Mouse (Mus musculus) midbrain, embryonic 16.5 days (tissue): Measurements from ENCODE around the gene Slc2a6. TPM values are rescaled to one million over a fixed set of nuclear protein-coding genes. Genes with fewer than 3 reads are reported as not detected.

Experiments used
- ATAC-seq: fragments of 200-750 bp; cut with Nextera tagmentation; 2 replicates; pipeline ENCODE4 v1.8.0; 2017; ENCODE audit warnings: moderate TSS enrichment
- H3K27ac ChIP-seq: fragments of 300-500 bp; sonication (generic); 2 replicates; pipeline ENCODE4 v1.5.1; 2014; ENCODE audit warnings: mild to moderate bottlenecking, low read length, mixed read lengths
- H3K27me3 ChIP-seq: fragments of 300-500 bp; sonication (generic); 2 replicates; pipeline ENCODE4 v1.6.1; 2014; ENCODE audit warnings: low read depth, low read length, mixed read lengths; ENCODE audit not compliant: control insufficient read depth, insufficient read depth
- H3K36me3 ChIP-seq: fragments of 300-500 bp; sonication (generic); 2 replicates; pipeline ENCODE4 v1.6.1; 2014; ENCODE audit warnings: mild to moderate bottlenecking, low read length, moderate library complexity, mixed read lengths; ENCODE audit not compliant: control insufficient read depth, insufficient read depth
- H3K4me1 ChIP-seq: fragments of 300-500 bp; sonication (generic); 2 replicates; pipeline ENCODE4 v1.6.1; 2014; ENCODE audit warnings: mild to moderate bottlenecking, low read length, mixed read lengths; ENCODE audit not compliant: control insufficient read depth, insufficient read depth
- H3K4me2 ChIP-seq: fragments of 300-500 bp; sonication (generic); 2 replicates; pipeline ENCODE4 v1.6.1; 2014; ENCODE audit warnings: mild to moderate bottlenecking, low read length, mixed read lengths
- H3K4me3 ChIP-seq: fragments of 300-500 bp; sonication (generic); 2 replicates; pipeline ENCODE4 v1.5.1; 2014; ENCODE audit warnings: low read depth, mild to moderate bottlenecking, low read length, moderate library complexity, mixed read lengths
- H3K9ac ChIP-seq: fragments of 300-500 bp; sonication (generic); 2 replicates; pipeline ENCODE4 v1.6.1; 2014; ENCODE audit warnings: low read depth, low read length, mixed read lengths
- H3K9me3 ChIP-seq: fragments of 300-500 bp; sonication (generic); replicated peaks from 2 replicates; pipeline ENCODE4 v1.6.1; 2014; ENCODE audit warnings: mild to moderate bottlenecking, low read length, mixed read lengths; ENCODE audit not compliant: control insufficient read depth, poor library complexity, severe bottlenecking
- WGBS: fragments of 180-500 bp; shearing (Covaris S2); extraction: QIAGEN DNeasy Blood & Tissue Kit; methylation state at CpG from one replicate; pipeline ENCODE4 v1.1.7; 2014; 5-methylcytosine and 5-hydroxymethylcytosine counted together
- polyA plus RNA-seq: library from polyadenylated mRNA; unstranded; fragments of >200 nt; fragmentation: Nextera tagmentation; extraction: Ambion mirVana; gene quantifications from 2 replicates; pipeline ENCODE4 v1.2.1, GENCODE M21; 2015

Slc2a6 gene
- polyA plus RNA-seq, 1 experiment from 2014 or later, result 12.8 TPM

GRCm38 (mm10) chr2:27067124-27067523 is 39.3 kb upstream of the Slc2a6 start:
- Histone ChIP-seq H3K4me3 (no peak overlapping the region), H3K27ac (no peak overlapping the region), H3K9ac (no peak overlapping the region), H3K4me1 (no peaks in the 10 kb centered on the region), H3K27me3 (no peaks in the 10 kb centered on the region), H3K36me3 (no peaks in the 10 kb centered on the region), H3K9me3 (no peaks in the 10 kb centered on the region), H3K4me2 (no peak overlapping the region)
- WGBS, result 76% methylated on average over 2 of the region's 2 CpGs
- no peak for ATAC-seq

- H3K4me1 ChIP-seq, result no peaks in the 10 kb centered on the region
- no peak overlapping the region for H3K9ac ChIP-seq
- H3K27ac ChIP-seq, result no peak overlapping the region
- no peak overlapping the region for H3K4me3 ChIP-seq
- no peaks in the 10 kb centered on the region for H3K27me3 ChIP-seq
- H3K36me3 ChIP-seq, result no peaks in the 10 kb centered on the region
- no peaks in the 10 kb centered on the region for H3K9me3 ChIP-seq
- ATAC-seq, result no peak
- no peak overlapping the region for H3K4me2 ChIP-seq
- WGBS, result 92% methylated on average over 9 of the region's 9 CpGs
Observed at GRCm38 (mm10) chr2:27059187-27059586, 31.4 kb upstream of the Slc2a6 start.

GRCm38 (mm10) chr2:27058751-27059150 is 31.0 kb upstream of the Slc2a6 start:
- H3K4me3 ChIP-seq, result no peak overlapping the region
- H3K9me3 ChIP-seq, result no peaks in the 10 kb centered on the region
- no peaks in the 10 kb centered on the region for H3K4me1 ChIP-seq
- no peak overlapping the region for H3K9ac ChIP-seq
- H3K27me3 ChIP-seq, result no peaks in the 10 kb centered on the region
- H3K27ac ChIP-seq, result no peak overlapping the region
- no peaks in the 10 kb centered on the region for H3K36me3 ChIP-seq
- H3K4me2 ChIP-seq, result no peak overlapping the region
- ATAC-seq, result no peak
- WGBS, result 60% methylated on average over 12 of the region's 12 CpGs

GRCm38 (mm10) chr2:27058251-27058650 is 30.5 kb upstream of the Slc2a6 start:
- no peak for ATAC-seq
- H3K27ac ChIP-seq, result no peak overlapping the region

GRCm38 (mm10) chr2:27049408-27049807 is 21.6 kb upstream of the Slc2a6 start:
- Histone ChIP-seq H3K27ac (no peak overlapping the region), H3K9me3 (no peaks in the 10 kb centered on the region), H3K36me3 (no peaks in the 10 kb centered on the region), H3K27me3 (no peaks in the 10 kb centered on the region; the same call in 1 of the 2 replicates), H3K4me1 (no peaks in the 10 kb centered on the region), H3K9ac (no peak overlapping the region), H3K4me3 (no peak overlapping the region), H3K4me2 (no peak overlapping the region)
- WGBS, result 27% methylated on average over 6 of the region's 6 CpGs
- ATAC-seq, result no peak

More at GRCm38 (mm10) chr2:27058251-27058650, 30.5 kb upstream of the Slc2a6 start:
- Histone ChIP-seq H3K36me3 (no peaks in the 10 kb centered on the region), H3K4me2 (no peak overlapping the region), H3K9ac (no peak overlapping the region), H3K27me3 (no peaks in the 10 kb centered on the region), H3K4me1 (no peaks in the 10 kb centered on the region), H3K9me3 (no peaks in the 10 kb centered on the region), H3K4me3 (no peak overlapping the region)
- 72% methylated on average over 4 of the region's 4 CpGs for whole genome bisulfite sequencing

GRCm38 (mm10) chr2:27045979-27046770 is 18.4 kb upstream of the Slc2a6 start:
- Histone ChIP-seq H3K9ac (no peak overlapping the region), H3K4me1 (no peaks in the 10 kb centered on the region), H3K4me2 (no peak overlapping the region), H3K27me3 (no peaks in the 10 kb centered on the region; the same call in 1 of the 2 replicates), H3K9me3 (no peaks in the 10 kb centered on the region), H3K27ac (no peak overlapping the region), H3K4me3 (no peak overlapping the region), H3K36me3 (no peaks in the 10 kb centered on the region)
- 66% methylated on average over 8 of the region's 8 CpGs for WGBS
- ATAC-seq, result no peak

GRCm38 (mm10) chr2:27044641-27045040 is 16.8 kb upstream of the Slc2a6 start:
- Histone ChIP-seq H3K4me1 (no peaks in the 10 kb centered on the region), H3K36me3 (no peaks in the 10 kb centered on the region), H3K9me3 (no peaks in the 10 kb centered on the region), H3K4me2 (no peak overlapping the region), H3K9ac (no peak overlapping the region), H3K27ac (no peak overlapping the region), H3K4me3 (no peak overlapping the region), H3K27me3 (no peaks in the 10 kb centered on the region; the same call in 1 of the 2 replicates)
- 83% methylated on average over 3 of the region's 3 CpGs for WGBS
- no peak for ATAC-seq

- H3K9me3 ChIP-seq, result no peaks in the 10 kb centered on the region
- 76% methylated on average over 4 of the region's 4 CpGs for WGBS
- no peak overlapping the region for H3K27ac ChIP-seq
- H3K4me3 ChIP-seq, result no peak overlapping the region
- no peaks in the 10 kb centered on the region for H3K36me3 ChIP-seq
- no peaks in the 10 kb centered on the region for H3K4me1 ChIP-seq
- no peak overlapping the region for H3K4me2 ChIP-seq
- no peaks in the 10 kb centered on the region; the same call in 1 of the 2 replicates for H3K27me3 ChIP-seq
- ATAC-seq, result no peak
- no peak overlapping the region for H3K9ac ChIP-seq
Observed at GRCm38 (mm10) chr2:27044166-27044565, 16.4 kb upstream of the Slc2a6 start.

GRCm38 (mm10) chr2:27043461-27043860 is 15.7 kb upstream of the Slc2a6 start:
- H3K9ac ChIP-seq, result no peak overlapping the region
- no peaks in the 10 kb centered on the region for H3K36me3 ChIP-seq
- H3K27ac ChIP-seq, result no peak overlapping the region
- no peaks in the 10 kb centered on the region; the same call in 1 of the 2 replicates for H3K27me3 ChIP-seq
- no peak overlapping the region for H3K4me2 ChIP-seq
- peak; percentile 94 for ATAC-seq
- 13% methylated on average over 3 of the region's 3 CpGs for WGBS
- no peak overlapping the region for H3K4me3 ChIP-seq
- H3K9me3 ChIP-seq, result no peaks in the 10 kb centered on the region
- no peaks in the 10 kb centered on the region for H3K4me1 ChIP-seq
